Mouse (Mus musculus) lung, adult 2 months (tissue): ENCODE data around the gene Cspg5. TPM values are rescaled to one million over a fixed set of nuclear protein-coding genes. Genes with fewer than 3 reads are reported as not detected.
A peak's percentile ranks its signal among the peaks of the same experiment; 100 is the strongest.

Source experiments
- DNase-seq: peaks from one replicate; pipeline ENCODE4 v3.0.0; 2022
- H3K4me1 ChIP-seq: fragments of 200-500 bp; 2 replicates; pipeline ENCODE4 v1.6.1; 2011; ENCODE audit warnings: low read length; ENCODE audit not compliant: control insufficient read depth, insufficient read depth
- H3K4me3 ChIP-seq: fragments of 200-500 bp; replicated peaks from 2 replicates; pipeline ENCODE3; 2011; ENCODE audit warnings: low read depth, mild to moderate bottlenecking, control low read depth, low read length; ENCODE audit errors: extremely low read depth
- CTCF ChIP-seq: fragments of 200-500 bp; IDR thresholded peaks from 2 replicates; pipeline ENCODE4 v1.5.1; 2011; ENCODE audit warnings: mild to moderate bottlenecking, low read length, control low read depth; ENCODE audit not compliant: insufficient read depth
- POLR2A ChIP-seq: fragments of 200-500 bp; IDR thresholded peaks from 2 replicates; pipeline ENCODE4 v1.6.1; 2011; ENCODE audit warnings: low read depth, mild to moderate bottlenecking, control low read depth, low read length, borderline replicate concordance; ENCODE audit errors: extremely low read depth
- WGBS: fragments of 180-500 bp; shearing (Covaris S2); methylation state at CpG from one replicate; pipeline ENCODE4 v1.1.7; 2018; 5-methylcytosine and 5-hydroxymethylcytosine counted together
- polyA plus RNA-seq: library from polyadenylated mRNA; depleted of rRNA; stranded (reverse); fragments of >200 nt; gene quantifications from 2 replicates; pipeline ENCODE4 v1.2.3, GENCODE M21; 2012; rRNA removed

Gene Cspg5
- polyA plus RNA-seq: 0.61 and 0.71 TPM in 2 replicates

DNA sequence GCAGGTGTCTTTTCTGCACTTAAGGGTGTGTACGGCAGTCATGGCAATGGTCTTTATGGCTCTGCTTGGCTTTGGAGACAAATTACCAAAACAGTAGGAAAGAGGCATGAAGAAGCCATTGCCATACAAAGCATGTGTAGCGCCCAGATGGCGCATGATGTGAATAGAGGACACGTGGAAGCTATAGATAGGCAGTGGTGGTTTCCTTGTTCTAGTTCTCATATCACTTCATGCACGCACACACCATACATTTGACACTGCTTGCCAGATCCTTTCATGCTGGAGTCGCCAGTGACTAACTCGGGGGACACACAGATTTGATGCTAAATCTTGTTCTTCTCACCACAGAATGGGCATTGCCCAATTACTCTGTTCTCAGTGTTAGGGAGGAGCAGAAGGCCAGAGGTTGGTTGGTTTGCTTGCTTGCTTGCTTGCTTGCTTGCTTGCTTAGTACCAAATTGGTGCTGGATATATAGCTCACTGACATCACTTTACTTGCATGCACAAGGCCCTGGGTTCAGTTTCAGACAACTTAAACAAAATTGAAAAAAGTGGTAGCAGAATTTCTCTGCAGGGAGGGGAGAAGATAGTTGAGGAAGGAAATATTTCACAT, at the start of gene Cspg5:
Gene Cspg5 (plus strand): TSS at position 563 of the 613 bp plus-strand sequence.
- peaks cover 5% of the 10 kb centered on the region for H3K4me1 ChIP-seq
- no peak for DNase-seq
- no peak within 1 kb of the TSS for H3K4me3 ChIP-seq
- 83% methylated on average over 7 of the region's 7 CpGs for WGBS
- TF ChIP-seq POLR2A (no peak), CTCF (no peak)

DNA sequence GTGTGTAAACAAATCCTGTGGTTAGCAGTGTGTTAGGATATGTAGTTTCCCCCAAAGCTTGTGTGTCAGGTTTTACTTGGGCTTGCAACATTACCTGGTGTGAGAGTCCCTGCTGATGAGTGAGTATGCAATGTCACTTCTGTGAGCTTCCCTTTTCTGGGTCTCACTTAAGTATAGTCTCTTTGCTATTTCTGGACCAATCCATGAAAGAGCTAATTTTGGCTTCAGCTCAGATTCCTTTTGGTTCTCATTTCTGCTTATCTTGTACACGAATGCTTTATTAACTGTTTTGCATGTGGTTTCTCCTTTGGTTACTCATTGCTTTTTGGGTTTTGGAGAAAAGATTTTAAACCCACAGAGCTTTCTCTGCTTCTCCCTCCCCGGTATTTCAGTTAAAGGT, 43.7 kb upstream of the Cspg5 start:
- WGBS: 66% methylated on average over 2 of the region's 2 CpGs
- no peak for TF ChIP-seq POLR2A
- TF ChIP-seq CTCF: no peak
- DNase-seq: no peak
- no peaks in the 10 kb centered on the region for H3K4me1 ChIP-seq
- H3K4me3 ChIP-seq: no peak overlapping the region

DNA sequence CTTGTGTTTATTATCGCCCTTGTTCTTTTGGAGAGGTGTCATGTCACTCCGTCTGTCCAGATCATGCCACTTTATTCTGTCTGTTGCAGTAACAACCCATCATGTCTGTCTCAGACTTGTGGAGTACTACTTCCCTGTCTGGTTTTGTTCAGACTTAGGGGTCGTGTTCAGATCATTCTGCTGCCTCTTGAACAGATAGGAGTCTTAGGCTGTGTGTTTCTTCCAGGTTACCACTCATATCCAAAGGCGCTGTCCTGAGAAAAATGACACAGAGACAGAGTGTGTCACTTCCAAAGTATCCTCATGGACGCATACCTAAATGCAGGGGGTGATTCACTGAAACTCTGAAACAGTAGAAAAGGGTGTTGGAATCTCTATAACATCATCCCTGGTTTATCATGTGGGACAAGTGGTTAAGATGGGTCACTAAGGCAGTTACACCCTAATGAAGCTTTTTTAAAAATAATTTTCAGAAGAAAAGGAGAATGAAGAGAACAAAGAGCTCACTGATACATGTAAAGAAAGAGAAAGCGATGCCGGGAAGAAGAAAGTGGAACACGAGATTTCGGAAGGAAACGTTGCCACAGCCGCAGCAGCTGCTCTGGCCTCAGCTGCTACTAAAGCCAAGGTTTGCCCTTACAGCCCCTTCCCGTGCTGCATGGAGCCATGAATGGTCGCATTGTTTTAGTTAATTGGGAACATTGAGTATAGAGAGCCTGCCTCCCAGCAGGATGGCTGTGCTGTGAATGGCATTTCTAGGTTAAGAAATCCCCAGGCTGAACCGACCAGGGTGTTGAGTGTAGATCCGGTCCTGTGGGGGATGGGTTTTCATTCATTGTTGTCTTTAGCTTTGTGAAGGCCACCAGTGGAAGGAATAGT, 37.8 kb upstream of the Cspg5 start:
- WGBS: 77% methylated on average over 15 of the region's 15 CpGs
- no peak for TF ChIP-seq CTCF
- TF ChIP-seq POLR2A: no peak
- Histone ChIP-seq H3K4me1 (no peaks in the 10 kb centered on the region), H3K4me3 (no peak overlapping the region)
- no peak for DNase-seq

DNA sequence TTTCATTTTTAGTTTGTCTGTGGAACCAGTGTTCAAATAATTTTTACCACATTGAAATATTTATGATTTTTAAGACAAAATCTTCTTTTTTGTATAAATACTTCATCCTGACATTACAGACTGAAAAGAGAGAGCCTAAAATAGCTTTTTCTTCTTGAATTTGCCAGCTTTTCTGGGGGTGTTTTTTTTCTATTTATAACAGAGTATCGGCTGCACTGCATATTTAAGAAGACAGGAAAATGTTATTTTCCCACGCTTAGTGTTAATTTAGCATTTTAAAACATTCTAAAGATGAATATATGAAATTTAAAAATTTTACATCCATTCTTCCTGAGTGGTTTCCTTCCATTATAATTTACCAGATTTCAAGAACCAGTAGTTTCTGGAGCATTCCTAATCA, 37.1 kb upstream of the Cspg5 start:
- Histone ChIP-seq H3K4me1 (no peaks in the 10 kb centered on the region), H3K4me3 (no peak overlapping the region)
- DNase-seq: no peak
- TF ChIP-seq CTCF: no peak
- no peak for TF ChIP-seq POLR2A
- 93% methylated on average over 2 of the region's 2 CpGs for WGBS

DNA sequence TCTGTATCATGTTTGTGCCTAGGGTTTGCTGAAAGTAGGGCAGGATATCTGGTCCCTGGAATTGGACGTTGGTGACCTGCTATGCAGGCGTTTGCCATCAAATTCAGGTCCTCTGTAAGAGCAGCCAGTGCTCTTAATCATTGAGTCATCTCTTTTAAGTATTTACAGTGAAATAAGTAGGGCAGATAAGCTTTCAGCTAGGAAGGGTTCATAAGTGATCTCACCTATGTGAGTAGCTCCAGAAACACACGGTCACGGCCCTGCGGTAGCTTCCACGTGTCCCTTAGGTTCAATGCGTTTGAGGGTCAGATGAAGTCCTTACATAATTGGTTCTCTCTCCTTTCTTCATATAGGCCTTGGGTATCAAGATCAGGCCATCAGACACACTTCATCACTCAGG, 35.3 kb upstream of the Cspg5 start:
- no peak for TF ChIP-seq POLR2A
- no peak for TF ChIP-seq CTCF
- 60% methylated on average over 7 of the region's 7 CpGs for WGBS
- Histone ChIP-seq H3K4me3 (no peak overlapping the region), H3K4me1 (no peaks in the 10 kb centered on the region)
- no peak for DNase-seq

DNA sequence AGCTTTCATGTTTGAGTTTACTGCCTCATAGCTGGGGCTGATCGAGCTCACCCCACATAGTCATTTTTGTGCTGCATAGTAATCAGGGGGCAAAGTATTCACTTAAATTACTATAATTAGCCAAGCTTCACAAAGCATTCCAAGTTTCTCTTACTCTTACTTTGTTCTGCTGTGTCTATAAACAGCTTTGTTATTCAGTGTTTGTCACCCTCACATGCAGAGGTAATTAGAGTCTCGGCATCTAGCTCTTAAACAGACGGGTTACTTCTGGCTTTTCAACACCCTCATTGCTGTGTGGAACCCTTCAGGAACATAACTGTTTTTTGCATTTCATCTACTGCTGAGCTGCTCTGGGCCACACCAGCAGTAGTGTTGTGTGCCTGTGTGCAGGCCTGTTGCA, 34.6 kb upstream of the Cspg5 start:
- 91% methylated on average over 3 of the region's 3 CpGs for WGBS
- Histone ChIP-seq H3K4me1 (no peaks in the 10 kb centered on the region), H3K4me3 (no peak overlapping the region)
- TF ChIP-seq POLR2A (no peak), CTCF (no peak)
- no peak for DNase-seq

DNA sequence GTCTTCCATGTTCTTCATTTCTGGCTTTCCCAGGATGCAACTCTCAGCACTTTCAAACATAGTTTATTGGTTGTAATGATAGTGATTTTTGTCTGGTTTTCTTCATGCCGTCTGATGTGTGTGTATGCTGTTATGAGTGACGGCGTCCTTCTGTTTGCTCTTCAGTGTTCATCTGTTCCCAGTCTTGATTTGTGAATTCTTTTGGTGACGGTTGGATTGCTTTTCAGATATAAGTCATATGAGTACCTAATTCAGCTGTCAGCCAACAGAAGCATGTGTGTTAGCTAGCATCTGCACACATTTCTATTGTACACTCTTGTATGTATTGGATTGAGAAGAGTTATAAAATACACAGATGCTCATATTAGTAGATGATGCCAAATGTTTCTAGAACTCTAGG, 19.3 kb upstream of the Cspg5 start:
- 87% methylated on average over 4 of the region's 4 CpGs for WGBS
- Histone ChIP-seq H3K4me1 (no peaks in the 10 kb centered on the region; the same call in 1 of the 2 replicates), H3K4me3 (no peak overlapping the region)
- TF ChIP-seq POLR2A (no peak), CTCF (no peak)
- DNase-seq: no peak

DNA sequence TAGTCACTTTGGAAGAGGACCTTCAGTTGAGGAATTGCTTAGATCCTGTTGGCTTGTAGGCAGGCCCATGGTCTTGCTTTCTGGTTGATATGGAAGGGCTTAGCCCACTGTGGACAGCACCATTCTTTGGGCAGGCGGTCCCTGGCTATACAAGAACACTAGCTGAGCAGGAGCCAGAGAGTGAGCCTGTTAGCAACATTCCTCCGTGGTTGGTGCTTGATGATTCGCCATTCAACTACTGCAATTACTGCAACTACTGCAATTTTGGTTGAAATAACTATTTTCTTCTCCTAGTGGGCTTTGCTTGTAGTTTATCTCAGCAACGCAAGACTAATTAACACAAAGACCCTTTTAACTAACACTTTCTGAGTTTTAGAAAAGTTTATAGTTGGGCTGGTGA, 17.4 kb upstream of the Cspg5 start:
- whole genome bisulfite sequencing: 95% methylated on average over 4 of the region's 4 CpGs
- TF ChIP-seq POLR2A: no peak
- TF ChIP-seq CTCF: no peak
- H3K4me1 ChIP-seq: no peaks in the 10 kb centered on the region; the same call in 1 of the 2 replicates
- H3K4me3 ChIP-seq: no peak overlapping the region
- no peak for DNase-seq

DNA sequence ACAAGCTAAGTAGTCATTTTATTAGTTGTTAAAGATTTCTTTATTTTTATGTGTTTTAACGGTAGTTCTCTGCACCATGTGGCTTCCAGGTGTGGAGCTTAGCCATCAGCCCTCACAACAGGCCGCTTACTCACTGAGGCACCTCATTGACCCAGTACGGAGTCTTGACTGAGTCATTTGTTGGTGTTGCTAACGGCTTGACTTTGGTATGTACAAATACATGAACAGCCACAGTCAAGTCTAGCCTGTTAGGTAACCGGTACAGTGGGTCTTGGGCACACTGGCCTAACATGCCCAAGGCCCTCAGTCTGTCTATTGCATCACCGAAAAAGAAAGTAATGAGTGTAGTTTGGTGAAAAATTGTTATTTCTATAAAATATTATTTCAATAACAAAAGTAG, 14.9 kb upstream of the Cspg5 start:
- DNase-seq: peak; percentile 9
- 69% methylated on average over 6 of the region's 6 CpGs for WGBS
- Histone ChIP-seq H3K4me1 (no peaks in the 10 kb centered on the region; the same call in 1 of the 2 replicates), H3K4me3 (no peak overlapping the region)
- no peak for TF ChIP-seq POLR2A
- no peak for TF ChIP-seq CTCF

DNA sequence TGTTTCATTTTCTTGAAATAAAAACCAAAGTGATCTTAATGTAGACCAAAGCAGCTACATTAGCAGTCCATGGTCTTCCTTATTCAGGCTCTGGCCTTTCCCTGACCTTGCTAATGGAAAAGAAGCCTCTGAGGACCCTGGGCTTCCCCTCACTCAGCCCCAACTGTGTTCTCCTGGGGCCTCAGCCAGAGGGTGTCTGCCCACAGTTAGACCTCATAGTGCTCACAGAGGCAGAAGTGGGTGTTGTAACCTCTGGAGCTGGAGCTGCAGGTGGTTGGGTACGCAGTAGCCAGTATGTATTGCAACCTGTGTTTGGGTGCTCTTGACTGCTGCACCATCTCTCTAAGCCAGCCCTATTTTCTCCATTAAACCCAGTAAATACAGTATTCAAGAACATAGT, 14.5 kb upstream of the Cspg5 start:
- DNase-seq: no peak
- TF ChIP-seq POLR2A (no peak), CTCF (no peak)
- Histone ChIP-seq H3K4me1 (no peaks in the 10 kb centered on the region; the same call in 1 of the 2 replicates), H3K4me3 (no peak overlapping the region)
- WGBS: 64% methylated on average over 1 of the region's 1 CpGs
